Mouse (Mus musculus) brown adipose tissue, adult 24 weeks (tissue): ENCODE data around the gene Epb41l2. TPM values are rescaled to one million over a fixed set of nuclear protein-coding genes. Genes with fewer than 3 reads are reported as not detected.

Experiments used
- H3K27ac ChIP-seq: fragments of 200-500 bp; replicated peaks from 2 replicates; pipeline ENCODE4 v1.5.1; 2012; ENCODE audit warnings: low read depth, mild to moderate bottlenecking, low read length
- H3K4me1 ChIP-seq: fragments of 200-500 bp; 2 replicates; pipeline ENCODE4 v1.6.1; 2012; ENCODE audit warnings: low read length, mixed read lengths; ENCODE audit not compliant: control insufficient read depth, insufficient read depth, insufficient read length
- H3K4me3 ChIP-seq: fragments of 200-500 bp; 2 replicates; pipeline ENCODE4 v1.5.1; 2012; ENCODE audit warnings: low read depth, mild to moderate bottlenecking, low read length, moderate library complexity; ENCODE audit not compliant: insufficient read depth
- polyA plus RNA-seq: library from polyadenylated mRNA; stranded (reverse); fragments of >200 nt; gene quantifications from 2 replicates; pipeline ENCODE4 v1.2.4, GENCODE M21; 2012; ENCODE audit not compliant: missing spikeins, insufficient read depth, insufficient read length

The Epb41l2 gene
- polyA plus RNA-seq, 1 experiment, result 148 TPM

DNA sequence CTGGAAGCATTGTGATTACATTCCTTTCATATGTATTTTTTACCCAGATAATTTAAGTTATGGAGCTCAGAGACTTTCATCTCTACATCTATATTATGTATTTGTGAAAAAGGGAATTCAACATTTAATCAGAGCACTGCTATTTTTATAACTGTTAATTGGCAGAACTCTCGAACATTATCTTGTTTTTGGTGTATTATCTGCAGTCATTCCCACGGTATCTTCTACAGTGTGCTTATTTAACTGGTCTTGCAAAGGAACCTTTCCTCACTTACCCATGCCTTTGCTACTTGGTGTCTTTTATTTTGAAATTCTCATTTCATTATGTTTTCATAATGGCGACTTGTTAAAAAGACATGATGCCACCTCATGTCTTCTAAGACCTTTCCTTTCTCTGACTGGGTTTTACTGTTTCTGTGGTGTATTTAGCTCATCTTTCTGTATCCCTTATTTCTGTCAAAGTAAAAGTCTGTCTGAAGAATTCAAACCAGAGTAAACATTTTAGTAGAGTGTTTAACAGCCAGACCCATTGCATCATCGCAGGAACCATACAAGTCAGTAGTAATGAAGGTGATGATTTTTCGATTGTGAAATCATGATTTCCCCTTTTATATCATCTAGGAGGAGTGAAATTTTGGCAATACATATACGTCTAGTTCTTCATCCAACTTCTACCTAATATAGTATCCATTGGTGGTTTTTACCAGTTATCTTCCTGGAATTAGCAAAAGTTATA lies 21.3 kb downstream of the Epb41l2 start:
- Histone ChIP-seq H3K4me1 (peaks cover 6% of the 10 kb centered on the region; the same call in 1 of the 2 replicates), H3K27ac (no peak overlapping the region), H3K4me3 (no peak overlapping the region)

DNA sequence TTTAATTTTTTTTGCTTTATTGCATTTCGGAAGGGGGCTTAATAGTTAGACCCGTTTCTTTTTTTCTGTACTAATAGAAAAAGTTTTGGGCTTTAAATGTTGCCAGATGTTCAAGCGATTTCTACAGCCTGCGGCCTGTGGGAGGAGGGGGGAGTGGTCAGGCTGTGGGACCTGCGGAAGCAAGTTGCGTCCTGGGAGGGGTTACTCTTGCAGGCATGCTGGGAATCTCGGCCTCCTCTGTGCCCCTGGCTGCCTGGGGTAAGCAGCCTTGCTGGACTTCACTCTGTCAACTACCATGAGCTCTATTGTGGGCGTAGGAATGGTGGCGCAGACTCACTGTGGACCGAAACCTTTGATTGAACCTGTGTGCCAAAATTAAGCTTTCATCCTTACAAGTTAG lies 22.4 kb downstream of the Epb41l2 start:
- Histone ChIP-seq H3K27ac (peak overlapping the region; percentile 34; the same call in 1 of the 2 replicates), H3K4me3 (no peak overlapping the region)

GRCm38 (mm10) chr10:25383171-25383570 lies 23.6 kb downstream of the Epb41l2 start:
- H3K4me3 ChIP-seq, result no peak overlapping the region
- H3K4me1 ChIP-seq, result peaks cover 19% of the 10 kb centered on the region
- no peak overlapping the region for H3K27ac ChIP-seq

More for the DNA sequence above, 22.4 kb downstream of the Epb41l2 start:
- H3K4me1 ChIP-seq, result peaks cover 14% of the 10 kb centered on the region

DNA sequence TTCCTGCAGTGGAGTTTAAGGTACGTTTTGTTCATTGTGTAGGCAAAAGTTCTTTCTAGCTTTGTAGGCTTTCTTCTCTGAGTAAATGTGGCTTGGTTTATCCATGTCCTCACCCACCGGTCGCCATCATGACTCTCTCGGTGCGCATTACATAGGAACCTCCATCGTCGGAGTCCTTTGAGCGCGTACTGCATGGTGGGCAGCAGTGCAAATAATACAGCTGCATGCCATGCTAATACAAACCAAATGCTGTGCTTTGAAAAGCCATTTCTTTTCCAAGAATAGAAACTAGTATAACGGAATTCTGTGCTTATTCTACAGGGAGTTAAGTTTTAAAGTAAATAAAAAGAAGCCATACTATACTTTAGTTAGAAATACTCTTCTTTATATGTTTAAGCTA lies 24.8 kb downstream of the Epb41l2 start:
- Histone ChIP-seq H3K4me1 (peaks cover 19% of the 10 kb centered on the region), H3K27ac (no peak overlapping the region)

DNA sequence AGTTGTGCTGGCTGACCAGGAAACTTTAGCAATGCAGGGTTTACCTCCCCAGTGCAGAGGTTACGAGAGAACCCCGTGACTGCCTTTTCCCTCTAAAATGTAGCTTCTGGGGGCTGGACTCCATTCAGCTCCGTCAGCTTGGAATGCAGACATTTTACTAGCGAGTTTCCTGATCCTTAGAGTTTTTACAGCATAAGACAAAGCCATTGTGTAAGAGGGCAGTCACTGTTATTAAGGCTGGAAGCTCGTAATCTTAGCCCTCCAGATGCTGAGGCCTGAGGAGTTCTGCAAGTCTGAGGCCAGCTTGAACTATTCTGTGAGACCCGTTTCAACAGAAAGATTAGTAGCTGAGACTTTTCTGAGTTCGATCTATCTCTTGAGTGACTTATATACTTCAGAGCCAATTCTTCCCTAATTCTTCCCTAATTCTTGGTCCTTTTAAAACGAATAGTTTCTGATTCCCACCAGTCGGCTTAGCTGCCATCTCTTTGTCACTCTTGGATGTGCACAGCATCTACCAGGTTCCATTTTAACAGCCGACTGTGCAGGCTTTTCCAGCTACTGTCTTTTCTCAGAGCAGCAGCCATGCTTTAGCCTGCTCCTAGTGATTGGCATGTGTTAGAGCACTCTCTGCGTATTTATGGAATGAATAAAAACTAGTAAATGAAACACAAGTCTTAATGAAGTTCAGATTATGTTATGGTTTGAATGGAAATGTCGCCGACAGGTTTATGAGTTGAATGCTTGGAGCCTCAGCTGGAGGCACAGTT lies 26.4 kb downstream of the Epb41l2 start:
- H3K4me3 ChIP-seq, result no peak overlapping the region
- H3K27ac ChIP-seq, result no peak overlapping the region
- peaks cover 19% of the 10 kb centered on the region for H3K4me1 ChIP-seq

More for the DNA sequence above, 24.8 kb downstream of the Epb41l2 start:
- H3K4me3 ChIP-seq, result no peak overlapping the region

GRCm38 (mm10) chr10:25386868-25387267 lies 27.3 kb downstream of the Epb41l2 start:
- peaks cover 17% of the 10 kb centered on the region for H3K4me1 ChIP-seq
- H3K27ac ChIP-seq, result peak overlapping the region; percentile 63
- no peak overlapping the region for H3K4me3 ChIP-seq

- Histone ChIP-seq H3K27ac (peak overlapping the region; percentile 63), H3K4me3 (no peak overlapping the region), H3K4me1 (peaks cover 17% of the 10 kb centered on the region)
Measured at GRCm38 (mm10) chr10:25387268-25387667, 27.7 kb downstream of the Epb41l2 start.

DNA sequence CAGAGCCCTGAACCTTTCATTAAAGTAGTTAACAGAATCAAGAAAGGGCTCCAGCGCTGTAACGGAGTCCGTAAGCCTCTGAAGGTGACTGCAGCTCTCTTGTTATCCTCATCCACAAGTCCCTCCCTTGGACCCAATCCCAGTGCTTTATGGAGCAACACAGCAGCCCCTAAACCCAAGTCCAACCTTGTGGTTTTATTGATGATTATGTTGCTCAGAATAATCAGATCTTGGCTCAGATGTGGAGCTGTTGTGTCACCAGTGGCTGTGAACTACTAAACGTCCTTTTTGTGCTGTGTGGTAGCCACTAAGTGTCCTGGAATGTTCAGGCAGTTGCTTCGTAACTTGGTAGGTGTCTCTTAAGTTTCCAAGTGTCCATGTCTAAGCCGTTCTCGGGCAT lies 33.2 kb downstream of the Epb41l2 start:
- H3K4me1 ChIP-seq, result peaks cover 8% of the 10 kb centered on the region
- peak overlapping the region; percentile 30; the same call in 1 of the 2 replicates for H3K27ac ChIP-seq
- no peak overlapping the region for H3K4me3 ChIP-seq

GRCm38 (mm10) chr10:25393721-25394120 lies 34.1 kb downstream of the Epb41l2 start:
- H3K4me3 ChIP-seq, result no peak overlapping the region
- H3K27ac ChIP-seq, result no peak overlapping the region
- H3K4me1 ChIP-seq, result peaks cover 13% of the 10 kb centered on the region

DNA sequence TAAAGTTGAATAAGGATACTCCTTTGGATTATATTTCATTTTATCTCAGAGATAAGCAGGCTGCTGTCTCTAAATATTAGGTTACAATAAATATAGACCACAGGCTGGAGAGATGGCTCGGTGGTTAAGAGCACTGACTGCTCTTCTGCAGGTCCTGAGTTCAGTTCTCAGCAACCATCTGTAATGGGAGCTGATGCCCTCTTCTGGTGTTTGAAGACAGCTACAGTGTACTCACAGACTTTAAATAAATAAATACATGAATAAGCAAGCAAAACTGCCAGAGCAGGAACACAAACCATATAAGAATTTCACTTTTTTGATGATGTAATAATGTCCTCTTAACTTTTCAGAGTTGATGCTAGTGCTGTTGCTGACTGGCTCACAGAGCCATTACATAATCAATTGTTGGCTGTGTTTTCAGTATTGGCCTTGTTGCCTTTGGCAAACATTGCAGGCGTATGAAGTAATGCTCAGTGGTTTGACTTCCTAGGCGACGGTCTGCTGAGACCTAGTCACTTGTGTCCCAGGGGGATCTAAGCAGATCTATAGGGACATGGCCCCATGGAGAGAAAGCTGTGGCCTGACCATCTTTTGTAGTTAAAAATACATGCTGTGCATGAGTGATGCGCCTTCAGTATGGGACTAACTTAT lies 35.8 kb downstream of the Epb41l2 start:
- H3K4me1 ChIP-seq, result peaks cover 18% of the 10 kb centered on the region
- no peak overlapping the region for H3K27ac ChIP-seq
- no peak overlapping the region for H3K4me3 ChIP-seq

GRCm38 (mm10) chr10:25396859-25397258 lies 37.3 kb downstream of the Epb41l2 start:
- H3K27ac ChIP-seq, result no peak overlapping the region
- H3K4me3 ChIP-seq, result no peak overlapping the region
- peaks cover 26% of the 10 kb centered on the region for H3K4me1 ChIP-seq

DNA sequence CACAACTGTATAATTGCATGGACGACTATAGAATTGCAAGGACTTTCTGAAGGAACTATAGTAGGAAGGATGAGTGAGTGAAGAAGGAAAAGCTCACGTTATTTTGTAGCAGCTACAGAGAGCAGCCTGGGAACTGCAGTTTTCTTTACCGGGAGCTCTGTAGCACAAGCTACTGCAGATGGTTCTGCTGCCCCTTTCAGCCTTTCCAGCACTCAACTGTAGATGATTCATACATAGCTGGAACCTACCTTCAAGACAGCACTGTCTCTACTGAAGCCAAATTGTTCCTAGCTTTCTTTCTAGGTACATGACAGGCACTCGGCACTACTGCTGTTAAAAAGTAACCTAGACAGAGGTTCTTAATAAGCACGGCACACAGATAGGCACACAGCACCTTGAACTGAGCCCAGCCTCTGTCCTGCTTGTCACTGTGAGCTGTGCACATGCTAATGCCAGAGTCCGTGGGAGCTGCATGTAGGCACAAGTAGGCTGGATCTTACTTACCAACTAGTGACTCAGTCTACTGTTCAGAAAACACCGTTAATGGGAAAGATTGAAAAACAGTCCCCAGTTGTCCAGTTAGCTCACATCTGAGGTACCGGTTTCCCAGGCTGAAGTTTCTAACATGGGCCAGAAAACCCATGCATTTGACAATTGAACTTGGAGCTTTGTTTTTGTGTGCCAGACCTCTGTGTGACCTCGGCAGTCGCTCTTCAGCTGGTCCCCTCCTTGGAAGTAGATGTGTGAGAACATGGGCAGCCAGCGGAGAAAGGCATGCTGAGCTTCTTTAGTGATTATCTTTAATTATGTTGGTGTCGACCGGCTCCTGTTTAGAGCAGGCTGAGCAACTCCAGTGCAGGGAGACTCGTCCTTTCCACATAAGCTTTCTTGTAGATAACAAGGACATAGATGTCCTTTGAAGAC lies 38.4 kb downstream of the Epb41l2 start:
- Histone ChIP-seq H3K4me3 (no peak overlapping the region), H3K4me1 (peaks cover 31% of the 10 kb centered on the region), H3K27ac (peak overlapping the region; percentile 15)

DNA sequence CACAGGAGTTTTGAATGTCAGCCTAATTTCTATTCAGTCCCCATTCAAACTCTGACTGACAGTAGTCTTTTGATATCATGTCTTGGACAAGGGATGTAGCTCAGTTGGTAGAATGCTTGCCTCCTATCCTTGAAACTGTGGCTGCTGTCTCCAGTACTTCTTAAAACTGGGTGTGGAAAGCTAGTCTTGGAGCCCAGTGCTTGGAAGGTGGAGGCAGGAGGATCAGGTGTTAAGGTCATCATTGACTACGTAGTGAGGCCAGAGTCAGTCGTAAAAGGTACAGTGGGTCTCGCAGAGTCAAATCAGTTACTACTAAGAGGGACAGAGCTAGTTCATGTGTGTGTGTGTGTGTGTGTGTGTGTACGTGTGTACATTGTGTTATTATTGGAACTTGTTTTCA lies 39.4 kb downstream of the Epb41l2 start:
- peak overlapping the region; percentile 55; the same call in 1 of the 2 replicates for H3K27ac ChIP-seq
- no peak overlapping the region for H3K4me3 ChIP-seq
- H3K4me1 ChIP-seq, result peaks cover 38% of the 10 kb centered on the region

- H3K4me1 ChIP-seq, result peaks cover 44% of the 10 kb centered on the region
- H3K4me3 ChIP-seq, result no peak overlapping the region
- peak overlapping the region; percentile 67 for H3K27ac ChIP-seq
Measured at GRCm38 (mm10) chr10:25400076-25400475, 40.5 kb downstream of the Epb41l2 start.
